Mouse (Mus musculus) gonadal fat pad, adult 2 months (tissue): ENCODE measurements around the gene Foxp1. TPM values are rescaled to one million over a fixed set of nuclear protein-coding genes. Genes with fewer than 3 reads are reported as not detected.
A peak's percentile ranks its signal among the peaks of the same experiment; 100 is the strongest.

ENCODE experiments used
- DNase-seq: peaks from one replicate; pipeline ENCODE4 v3.0.0-alpha.2; 2012; ENCODE audit warnings: low read depth
- polyA plus RNA-seq: library from polyadenylated mRNA; depleted of rRNA; stranded (reverse); fragments of >200 nt; gene quantifications from 2 replicates; pipeline ENCODE4 v1.2.3, GENCODE M21; 2012

Gene Foxp1
- polyA plus RNA-seq, 1 experiment = 26.0 TPM

DNA sequence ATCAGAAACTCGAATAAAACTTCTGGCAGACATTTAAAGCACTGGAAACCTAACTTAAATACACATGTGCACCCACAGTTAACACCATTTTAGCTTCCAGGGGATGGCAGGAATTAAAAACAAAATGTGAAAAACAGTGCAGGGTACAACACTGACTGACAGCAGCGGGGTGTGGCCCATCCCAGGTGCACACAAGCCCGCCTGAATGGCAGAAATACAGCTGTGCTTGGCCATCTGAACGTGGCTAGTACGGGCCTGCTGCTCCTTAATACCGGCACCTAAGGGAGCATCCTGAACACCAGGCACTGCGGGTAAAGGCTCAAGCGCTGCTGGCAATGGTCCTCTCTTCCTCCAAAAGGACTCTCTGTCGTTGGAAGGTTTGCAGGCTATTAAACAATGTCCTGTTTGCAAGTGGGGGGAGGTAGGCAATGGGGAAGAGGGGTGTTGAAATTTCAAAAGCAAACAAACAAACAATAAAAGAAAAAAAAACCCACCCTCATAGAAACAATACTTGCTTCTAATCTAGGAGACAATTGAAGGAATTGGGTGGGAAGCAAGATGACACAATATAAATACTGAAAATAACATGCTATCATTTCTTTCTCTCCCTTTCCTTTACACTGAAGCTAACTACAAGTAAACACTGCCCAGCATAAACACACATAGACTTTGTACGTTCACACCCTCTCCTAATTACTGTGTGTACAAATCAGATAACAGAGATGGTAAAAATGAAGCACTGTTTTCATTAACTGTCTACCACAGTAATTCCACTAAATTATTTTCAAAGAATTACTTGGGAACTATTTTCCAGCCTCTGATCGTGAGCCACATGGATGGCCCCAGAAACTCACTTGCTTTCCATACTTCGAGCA lies 501.7 kb downstream of the Foxp1 start:
- no peak for DNase-seq

DNA sequence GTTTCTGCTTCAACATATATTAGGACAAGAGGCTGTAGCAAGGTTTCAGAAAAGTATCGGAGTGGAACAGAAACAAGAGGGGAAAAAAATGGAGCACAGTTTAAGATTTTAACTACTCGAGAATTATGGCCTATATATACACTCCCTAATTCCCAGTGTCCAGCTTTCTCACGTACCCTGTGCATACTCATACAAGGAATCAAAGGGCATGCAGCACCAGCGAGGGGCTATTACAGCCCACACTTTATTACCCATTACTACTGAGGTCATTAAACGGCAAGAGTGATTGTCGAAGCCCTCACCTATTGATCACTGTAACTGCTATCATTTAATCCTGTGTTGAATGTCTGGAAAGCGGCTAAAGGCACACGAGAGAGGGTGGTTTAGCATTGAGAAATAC lies 502.8 kb downstream of the Foxp1 start:
- DNase-seq = no peak

DNA sequence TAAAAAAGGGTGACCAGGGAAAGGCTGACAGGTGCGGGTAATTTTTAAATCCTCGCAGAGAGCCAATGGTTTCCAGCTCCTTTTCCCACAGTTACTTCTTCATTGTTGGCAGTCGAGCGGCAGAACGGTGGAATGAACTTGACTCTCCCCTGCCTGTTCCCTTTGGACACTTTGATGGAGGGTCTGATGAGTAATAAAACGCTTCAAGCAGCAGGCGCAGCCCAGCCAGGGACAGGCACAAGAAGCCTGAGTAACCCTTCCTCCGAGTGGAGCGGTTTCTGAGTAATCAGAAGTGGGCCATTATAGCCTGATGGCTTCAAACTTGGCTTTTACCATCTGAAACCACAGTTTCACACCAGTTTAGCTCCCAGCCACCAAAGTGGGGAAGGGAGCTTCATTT lies 503.3 kb downstream of the Foxp1 start:
- DNase-seq = no peak

DNA sequence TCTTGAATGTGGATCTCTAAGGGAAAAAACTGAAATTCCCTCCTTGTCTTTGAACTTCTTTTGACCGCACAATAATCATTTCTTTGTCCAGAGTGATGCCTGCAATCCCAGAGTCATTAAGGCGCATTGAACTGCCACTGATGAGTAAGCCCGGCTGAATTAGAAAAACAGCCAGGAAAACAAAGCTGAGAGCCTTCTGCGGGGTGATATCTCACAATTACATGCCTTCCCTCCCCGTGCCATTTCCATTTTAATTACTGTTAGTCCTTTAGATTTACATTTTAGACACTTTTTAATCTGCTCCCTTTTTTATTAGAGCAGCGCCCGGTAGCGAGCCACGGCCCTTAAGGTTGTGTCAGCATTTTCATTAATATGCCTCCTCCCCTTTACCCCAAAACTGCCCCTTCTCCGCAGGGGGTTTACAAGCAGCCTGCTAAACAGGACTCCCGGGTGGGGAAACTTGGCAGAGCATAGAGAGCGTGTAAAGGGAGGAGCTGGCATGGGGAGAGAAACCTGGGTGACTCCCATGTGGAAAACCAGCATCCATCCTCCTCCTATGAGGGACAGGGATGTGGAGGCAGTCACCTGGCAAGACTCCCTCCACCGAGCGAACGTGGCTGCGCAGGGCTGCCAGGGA lies 508.5 kb downstream of the Foxp1 start:
- DNase-seq = no peak

DNA sequence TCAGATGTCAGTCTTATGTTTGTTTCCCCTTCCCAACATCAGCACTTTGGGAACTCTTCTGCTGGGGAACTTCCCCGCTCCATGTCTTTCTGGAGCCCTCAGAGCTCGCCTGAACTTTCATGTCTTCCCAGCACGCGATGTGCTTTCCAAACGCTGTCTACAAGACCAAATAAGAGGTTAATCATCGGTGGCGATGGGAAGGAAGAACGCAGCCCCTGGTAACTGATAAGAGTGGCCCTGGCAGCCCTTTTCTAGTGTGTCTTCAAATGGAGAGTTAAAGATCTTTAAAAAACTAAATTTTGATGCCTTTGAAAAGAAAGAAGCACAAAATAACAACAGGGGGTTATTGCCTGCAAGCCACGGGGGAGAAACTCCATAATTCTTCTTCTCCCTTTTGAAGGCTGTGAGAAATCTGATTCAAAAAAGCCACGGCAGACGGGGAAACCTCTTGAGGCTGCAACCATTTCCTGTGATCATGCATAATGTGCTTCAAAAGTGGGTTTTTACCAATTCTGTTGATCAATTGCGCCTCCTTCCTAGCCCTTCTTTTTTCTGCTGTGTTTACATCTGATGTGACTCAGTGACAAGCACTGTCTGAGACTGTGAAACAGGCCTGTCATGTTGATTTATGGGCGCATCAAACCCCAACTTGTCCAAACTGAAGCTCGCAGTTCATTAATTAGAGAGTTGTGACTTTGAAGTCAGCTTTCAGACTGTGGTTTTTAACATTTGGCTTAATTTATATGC lies 509.2 kb downstream of the Foxp1 start:
- no peak for DNase-seq

DNA sequence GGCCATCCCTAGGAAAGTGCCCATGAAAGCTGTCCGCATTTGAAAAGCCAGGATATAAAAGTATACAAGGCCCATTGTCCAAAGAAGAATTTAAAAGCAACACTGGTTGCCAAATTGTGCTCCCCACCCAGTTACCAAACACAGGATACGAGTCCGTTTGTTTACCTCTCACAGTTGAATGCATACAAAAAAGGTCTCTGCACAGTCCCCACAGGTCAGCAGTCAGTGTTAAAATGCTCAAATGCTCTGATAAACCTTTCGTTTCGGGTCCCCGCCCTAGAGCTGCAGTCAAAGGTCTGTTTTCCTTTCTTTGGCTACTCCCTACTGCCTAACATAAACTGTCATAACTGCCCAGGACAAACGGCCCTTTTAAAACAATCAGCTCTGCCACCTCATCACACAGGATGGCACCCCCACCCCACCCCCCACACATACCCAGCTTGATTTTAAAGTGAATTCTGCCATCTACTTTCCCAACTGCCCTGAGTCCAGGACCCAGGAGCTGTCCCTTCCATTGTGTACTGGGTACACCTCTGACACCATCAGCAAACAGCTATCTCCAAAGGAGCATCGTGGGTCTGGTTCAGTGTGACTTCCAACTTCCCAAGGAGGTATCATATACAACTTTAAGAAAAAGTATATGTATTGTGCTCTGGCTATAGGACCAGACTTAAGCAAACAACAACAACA lies 510.5 kb downstream of the Foxp1 start:
- no peak for DNase-seq

DNA sequence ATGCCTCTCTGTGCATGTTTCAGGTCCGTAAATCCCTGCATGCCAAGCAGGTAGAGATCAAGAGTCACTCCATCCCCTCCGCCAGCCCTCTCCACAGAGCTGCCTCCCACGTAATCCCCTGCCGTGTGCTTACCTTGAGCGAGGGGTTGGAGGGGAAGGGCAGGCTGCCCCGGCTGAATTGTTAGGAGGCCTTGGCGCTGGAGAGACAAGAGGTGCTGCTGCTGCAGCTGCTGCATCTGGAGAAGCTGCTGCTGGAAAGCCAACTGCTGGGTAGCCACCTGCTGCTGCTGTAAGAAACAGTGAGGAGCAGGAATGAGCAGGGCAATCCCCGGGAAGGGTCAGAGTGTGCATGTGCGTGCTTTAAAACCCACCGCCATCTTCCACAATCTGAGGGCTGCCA lies 512.8 kb downstream of the Foxp1 start:
- no peak for DNase-seq

DNA sequence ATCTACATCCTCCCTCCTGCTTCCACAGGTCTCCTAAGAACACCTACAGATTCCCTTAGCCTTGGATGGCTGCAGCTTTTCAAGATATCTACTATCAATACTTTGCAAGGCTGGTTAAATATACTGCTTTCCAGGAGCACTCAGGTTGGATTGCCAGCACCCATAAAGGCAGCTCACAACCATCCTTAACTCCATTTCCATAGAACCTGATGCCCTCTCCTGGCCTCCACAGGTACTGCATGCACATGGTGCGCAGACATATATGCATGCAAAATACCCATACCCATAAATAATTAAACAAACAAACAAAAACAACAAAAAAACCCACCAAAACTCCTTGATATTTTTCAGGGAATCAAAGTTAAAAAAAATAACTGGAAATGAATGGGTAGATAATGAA lies 514.0 kb downstream of the Foxp1 start:
- no peak for DNase-seq

DNA sequence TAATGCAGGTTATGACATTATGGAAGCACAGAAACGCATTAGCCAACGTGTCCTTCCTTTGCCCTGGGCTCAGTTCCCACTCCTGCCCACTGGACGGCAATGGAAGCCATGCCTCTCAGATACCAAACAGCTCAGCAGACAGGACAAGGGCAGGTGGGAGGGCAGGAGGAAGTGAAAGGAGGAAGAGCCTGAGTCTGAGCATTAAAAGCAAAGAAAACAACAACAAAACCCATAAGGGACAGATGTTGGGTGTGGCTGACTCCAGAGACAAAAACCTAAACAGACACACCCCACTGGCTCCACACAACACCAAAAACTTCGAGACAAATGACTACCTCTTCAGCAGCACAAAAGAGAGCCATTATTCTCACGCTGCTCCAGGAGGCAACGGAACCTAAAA lies 515.0 kb downstream of the Foxp1 start:
- no peak for DNase-seq

DNA sequence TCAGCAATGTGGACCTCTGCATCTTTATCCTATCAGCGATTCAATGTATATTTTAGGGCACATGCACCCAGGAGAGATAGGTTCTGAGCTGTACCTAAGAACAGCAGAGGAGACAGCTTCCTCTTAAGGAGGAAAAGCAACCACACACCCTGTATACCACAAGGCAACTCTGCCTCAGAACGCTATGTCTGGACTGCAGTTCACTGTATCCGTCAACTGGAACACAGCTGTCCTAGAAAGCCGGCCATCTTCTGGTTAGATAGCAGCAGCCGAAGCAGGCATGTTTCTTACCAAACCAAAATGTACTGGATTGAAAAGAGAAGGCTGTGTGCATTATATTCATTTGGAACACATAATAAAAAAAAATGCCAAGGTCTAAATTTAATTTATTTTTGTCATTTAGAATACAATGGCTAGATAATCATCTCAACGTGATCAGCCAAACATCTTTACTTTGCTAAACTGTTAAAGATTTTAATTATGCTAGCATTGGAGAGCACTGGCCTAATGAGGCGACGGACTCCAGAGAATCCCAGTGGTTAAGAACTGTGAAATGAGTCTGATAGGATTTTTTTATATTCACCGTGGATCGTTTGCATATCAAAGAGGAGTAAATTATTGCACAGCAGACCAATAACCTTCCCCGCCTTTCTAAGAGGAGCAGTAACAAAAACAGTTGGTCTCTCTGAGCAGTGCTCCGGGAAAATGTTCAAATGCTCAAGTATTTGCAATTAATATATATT lies 518.1 kb downstream of the Foxp1 start:
- DNase-seq = no peak

DNA sequence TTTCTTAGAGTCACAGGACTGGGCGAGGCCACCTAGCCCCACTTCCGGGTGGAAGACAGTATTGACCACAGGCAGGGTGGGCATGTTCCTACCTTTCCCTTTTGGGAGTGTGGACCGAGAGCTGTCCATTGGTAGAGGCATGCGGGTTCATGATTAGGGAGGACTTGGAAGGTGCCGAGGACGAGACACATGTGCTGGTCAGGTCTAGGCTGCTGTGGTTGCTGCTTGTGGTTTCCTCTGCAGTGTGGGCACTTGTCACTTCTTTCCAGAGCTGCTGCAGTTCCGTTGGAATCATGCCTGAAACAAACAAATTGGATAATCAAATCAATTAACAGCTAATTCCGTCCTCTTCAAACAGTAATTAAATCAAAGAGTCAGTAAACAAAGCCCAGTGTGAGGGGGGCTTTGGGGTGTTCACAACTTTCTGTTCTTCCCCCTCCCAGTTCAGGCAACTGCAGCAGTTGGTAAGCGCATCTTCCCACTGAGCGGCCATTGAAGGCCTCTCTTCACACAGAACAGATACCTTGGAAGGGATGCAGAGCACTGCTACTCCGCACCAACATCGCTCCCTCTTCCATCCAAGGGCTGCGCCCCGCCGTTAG lies 519.3 kb downstream of the Foxp1 start:
- no peak for DNase-seq

DNA sequence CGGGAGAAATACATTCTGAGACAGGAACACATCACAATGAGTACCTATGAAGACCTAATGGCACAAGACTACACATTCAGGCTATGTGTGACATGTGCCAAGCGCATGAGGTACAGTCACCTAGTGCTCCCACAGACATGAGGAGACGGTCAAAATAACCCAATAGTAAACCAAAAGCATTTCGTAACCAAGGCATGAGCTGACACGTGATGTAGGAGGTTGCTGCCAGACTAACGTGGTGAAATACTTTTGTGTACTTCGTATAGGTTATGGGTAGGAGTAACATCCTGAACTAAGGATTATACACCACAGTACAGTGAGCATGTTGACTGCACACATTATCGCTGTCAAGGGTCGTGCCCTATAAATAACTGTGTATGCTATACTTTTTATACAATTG lies 520.9 kb downstream of the Foxp1 start:
- peak; percentile 95 for DNase-seq

DNA sequence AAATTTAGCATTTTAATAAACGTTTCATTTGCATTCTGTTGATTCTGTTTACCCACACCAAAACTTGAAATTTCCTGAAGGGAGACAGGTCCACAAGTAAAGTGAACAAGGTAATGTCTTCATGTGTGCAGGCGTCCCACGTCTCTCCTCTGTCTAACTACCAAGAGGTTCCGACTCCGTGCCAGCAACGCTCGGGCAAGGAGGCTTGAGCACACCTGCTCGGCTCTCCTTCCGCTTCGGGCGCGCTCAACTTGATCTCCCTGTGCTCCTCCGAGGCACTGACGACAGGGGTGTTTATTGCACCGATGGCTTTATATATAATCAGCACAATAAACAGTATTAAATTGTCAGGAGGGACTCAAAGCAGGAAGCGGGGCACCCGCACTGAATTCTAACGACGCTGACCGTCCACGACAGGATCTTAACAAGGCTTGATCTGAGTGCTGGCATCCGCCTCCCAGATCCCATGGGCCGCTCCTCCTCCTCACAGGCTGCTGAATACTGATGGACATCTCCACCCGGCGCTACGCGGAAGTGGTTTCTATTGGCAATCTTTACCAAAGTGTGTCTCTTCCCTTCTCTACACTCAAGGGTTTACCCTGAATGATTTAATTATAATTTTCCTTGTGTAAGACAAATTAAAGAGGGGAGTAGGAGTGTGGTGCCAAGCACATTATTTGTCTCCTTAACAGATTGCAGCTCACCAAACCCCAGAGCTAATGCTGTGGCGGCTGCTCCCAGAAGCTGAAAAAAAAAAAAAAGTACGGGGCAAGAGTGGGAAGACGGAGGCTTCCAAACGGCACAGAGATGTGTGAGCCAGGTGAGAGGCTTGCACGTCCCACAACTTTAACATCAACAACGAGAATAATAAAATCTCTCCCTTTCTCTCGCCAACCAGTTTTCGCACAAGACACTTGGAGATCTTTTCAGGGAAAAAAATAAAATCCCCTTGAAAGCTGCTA lies 523.3 kb downstream of the Foxp1 start:
- DNase-seq = no peak

DNA sequence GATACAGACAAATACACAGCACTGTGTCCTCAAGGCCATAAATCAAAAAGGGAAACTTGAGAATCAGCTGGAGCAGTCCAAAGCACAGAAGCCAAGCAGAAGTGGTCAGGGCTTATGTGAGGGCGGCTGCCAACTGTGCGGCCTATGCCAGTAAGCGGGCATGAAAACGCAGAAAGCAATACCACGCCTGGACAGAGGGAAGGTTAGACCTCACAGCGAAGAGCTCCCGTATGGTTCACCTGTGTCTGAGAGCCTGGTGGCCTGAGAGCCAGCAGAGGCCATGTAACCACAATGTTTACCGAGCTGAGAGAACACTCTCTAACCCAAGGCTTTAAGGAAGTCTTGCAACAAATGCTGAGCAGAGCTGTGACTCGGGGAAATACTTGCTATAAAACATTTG lies 524.8 kb downstream of the Foxp1 start:
- no peak for DNase-seq

DNA sequence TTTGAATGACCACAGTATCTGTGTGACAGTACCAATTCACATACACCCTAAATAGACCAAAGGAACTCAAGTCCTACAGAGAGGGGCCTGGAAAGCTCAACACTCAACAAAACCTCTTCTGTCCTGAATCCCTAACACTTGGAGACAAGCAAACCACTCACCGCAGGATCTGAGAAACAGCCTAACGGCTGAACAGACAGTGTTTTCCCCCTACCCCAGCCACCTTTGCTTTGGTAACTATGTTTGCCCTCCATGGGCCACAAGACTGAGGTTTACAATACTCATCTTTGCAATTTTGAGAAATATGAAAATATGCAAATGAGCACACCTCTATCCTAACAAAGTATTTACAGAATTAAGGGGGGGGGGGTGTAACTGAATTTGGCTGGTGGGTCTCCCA lies 525.7 kb downstream of the Foxp1 start:
- DNase-seq = no peak

DNA sequence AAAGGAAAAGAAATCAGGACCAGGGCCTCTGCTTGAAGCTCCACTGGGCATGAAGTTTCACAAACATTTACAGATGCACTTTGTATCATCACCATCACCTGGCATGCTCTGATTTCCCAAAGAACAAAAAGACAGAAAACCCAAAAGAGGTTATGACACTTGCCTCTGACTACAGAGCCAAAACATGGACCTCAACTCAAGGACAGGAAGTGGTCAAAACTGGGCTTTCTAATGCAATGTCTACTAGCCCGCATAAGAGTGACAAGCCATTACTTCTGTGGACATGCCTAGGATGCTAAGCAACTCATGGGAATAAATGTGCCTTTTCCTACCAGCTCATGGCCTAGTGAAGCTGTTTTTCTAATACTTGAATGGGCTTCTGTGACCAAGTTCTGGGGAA lies 526.2 kb downstream of the Foxp1 start:
- DNase-seq = no peak

DNA sequence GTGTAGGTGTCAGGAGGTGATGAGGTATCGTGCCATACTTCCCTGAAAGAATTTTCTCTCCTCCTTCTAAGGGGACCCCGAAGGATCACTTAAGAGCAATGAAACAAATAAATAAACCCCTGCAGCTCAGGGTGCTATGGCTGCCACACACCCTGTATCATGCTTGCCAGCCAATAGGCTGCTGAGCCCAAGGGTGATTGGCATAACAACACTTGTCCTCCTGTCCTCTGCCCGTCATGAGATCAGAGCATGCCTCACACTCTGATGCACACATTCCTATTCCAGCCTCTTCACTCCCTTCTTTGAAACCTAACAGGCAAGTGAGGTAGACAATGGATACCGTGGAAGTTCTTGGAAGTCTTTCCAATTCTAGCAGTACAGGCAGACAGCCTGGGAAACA lies 526.8 kb downstream of the Foxp1 start:
- DNase-seq = no peak

DNA sequence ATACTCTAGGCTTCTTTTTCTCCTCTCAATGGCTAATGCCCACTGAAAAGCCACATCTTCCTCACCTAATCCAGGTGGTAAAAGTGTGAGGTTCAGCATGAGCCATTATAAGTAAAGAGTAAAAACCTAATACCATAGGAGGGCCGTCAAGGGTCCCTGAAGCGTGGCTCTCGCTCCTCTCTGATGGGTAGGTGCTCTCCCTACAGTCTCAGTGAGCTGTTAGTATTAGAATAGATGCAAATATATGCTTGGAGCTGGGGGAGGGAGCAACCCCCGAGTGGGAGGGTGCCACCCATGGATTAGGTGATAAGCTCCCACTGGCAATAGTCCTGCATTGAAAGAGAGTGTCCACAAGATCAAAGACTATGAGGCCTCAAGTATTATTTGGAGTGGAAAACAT lies 527.6 kb downstream of the Foxp1 start:
- no peak for DNase-seq

DNA sequence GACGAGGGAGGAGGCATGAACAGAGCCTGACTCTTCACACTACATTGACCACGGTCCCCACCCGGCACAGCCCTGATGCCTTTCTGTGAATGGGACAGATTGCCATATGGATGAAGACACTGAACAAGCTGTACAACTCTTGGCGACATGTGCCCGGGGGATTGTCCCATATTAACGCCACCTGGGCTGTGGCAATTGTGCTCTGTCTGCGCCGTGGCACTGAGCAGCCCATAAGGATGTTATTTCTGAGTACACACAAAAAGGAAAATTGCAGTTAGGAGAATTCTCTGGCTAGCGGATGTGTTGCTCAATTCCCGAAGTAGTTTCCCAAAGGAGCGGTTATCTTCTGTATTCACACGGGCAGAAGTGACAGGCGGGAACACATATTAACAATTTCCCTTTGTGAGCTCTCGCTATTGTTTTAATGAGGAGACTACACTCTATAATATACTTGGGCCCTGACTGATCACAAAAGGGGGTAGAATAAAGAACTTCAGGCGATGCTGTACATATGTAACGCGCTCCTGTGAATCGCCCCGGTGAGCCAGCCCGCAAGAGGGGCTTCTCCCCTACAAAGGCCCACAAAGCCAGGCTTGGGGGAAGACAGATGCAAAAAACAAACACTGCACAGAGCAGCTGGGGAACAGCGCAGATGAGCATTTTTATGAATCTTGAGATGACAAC lies 528.3 kb downstream of the Foxp1 start:
- no peak for DNase-seq
